Mouse (Mus musculus): Measurements from ENCODE around the gene Kptn.

The Kptn gene

DNA sequence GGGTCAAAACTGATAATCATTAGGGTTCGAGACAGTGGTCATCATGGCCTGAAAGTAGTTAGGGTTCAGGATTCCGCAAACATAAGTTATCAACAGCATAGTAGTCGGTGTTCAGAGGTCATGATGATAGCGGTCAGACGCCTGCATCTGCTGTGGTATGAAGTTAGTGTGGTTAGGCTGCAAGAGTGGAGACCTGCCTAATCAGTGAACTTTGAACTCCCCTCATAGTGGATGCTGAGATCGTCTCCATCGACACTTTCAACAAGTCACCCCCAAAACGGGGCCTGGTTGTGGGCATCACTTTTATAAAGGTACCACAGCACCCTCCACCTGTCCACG lies 536 bp downstream of the Kptn start:
- in situ Hi-C loops (cut with MboI, MseI) = no loop called here

DNA sequence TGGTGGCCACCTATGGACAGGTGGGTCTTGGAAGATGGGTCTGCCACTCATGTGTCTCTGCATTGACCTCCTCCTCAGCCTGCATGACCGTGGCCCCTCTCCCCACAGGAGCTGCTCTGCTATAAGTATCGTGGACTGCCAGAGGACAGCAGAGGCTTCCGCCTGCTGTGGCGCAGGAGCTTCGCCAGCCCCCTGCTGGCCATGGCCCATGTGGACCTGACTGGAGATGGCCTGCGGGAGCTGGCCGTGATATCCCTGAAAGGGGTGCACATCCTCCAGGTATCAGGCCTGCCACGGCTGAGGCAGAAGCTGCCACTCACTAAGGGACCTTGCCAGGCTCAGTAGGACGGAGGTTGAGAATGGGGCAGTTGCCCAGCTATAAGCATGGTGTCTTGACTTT lies 6.1 kb downstream of the Kptn start:
- in situ Hi-C loops (cut with MboI, MseI) = no loop called here

DNA sequence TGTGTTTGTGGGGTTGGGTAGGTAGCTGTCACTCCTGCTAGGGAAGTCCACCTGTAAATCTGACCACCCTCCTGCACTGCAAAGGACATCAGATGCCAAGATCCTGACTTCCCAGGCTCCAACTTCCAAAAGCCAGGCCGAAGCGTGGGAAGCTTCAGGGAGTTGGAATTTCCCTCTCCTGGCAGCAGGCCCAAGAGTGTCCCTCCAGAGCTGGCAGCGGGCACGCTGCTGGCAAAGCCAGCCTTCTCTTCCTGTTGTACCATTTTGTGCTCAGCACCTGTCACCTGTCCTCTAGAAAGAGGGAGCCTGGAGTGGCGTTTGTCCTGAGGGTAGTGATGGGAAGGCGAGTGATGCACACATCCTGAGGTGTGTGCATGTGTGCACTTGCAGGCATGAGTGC lies 8.6 kb downstream of the Kptn start:
- in situ Hi-C loops (cut with MboI, MseI) = no loop called here

DNA sequence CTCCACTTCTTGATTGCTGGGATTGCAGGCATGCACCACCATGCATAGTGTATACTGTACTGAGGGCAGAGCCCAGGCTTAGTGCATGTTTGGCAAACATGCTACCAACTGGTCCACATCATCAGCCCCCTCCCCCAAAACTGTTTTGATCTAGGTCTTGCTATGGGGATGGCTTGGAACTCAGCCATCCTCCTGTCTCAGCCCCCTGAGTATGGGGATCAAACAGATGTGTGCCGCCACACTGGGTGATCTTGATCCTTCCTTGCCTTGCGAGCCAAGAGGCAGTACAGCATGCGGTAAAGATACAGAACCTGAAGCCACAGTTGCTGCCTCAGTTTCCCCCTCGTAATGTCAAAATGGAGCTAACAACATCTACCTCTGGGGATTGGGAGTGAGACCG lies 9.2 kb downstream of the Kptn start:
- in situ Hi-C loops (cut with MboI, MseI) = no loop called here

DNA sequence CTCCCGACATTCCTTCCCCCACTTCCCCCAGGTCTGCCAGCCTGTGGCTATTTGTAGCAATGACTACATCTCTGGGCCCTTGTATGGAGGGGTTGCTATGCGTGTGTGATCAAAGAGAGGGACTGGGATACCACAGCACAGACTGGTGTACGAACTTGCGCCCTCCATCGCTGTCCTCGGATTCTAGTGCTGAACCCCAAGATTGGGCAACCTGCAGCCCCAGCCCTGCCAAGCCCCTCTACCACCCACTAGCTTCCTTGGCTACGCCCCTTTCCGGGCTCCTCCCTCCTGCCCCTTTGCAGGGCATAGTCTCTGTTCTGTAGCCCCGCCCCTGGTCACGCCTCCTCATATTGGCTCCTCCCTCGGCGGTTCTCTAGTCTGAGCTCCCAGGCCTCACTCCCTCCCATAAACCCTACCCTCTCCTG lies 9.7 kb downstream of the Kptn start, which contains the start of gene Slc8a2:
TSS of gene Slc8a2 (plus strand) at position 406 of the 425 bp plus-strand sequence.
- in situ Hi-C loops (cut with MboI, MseI) = no loop called here

DNA sequence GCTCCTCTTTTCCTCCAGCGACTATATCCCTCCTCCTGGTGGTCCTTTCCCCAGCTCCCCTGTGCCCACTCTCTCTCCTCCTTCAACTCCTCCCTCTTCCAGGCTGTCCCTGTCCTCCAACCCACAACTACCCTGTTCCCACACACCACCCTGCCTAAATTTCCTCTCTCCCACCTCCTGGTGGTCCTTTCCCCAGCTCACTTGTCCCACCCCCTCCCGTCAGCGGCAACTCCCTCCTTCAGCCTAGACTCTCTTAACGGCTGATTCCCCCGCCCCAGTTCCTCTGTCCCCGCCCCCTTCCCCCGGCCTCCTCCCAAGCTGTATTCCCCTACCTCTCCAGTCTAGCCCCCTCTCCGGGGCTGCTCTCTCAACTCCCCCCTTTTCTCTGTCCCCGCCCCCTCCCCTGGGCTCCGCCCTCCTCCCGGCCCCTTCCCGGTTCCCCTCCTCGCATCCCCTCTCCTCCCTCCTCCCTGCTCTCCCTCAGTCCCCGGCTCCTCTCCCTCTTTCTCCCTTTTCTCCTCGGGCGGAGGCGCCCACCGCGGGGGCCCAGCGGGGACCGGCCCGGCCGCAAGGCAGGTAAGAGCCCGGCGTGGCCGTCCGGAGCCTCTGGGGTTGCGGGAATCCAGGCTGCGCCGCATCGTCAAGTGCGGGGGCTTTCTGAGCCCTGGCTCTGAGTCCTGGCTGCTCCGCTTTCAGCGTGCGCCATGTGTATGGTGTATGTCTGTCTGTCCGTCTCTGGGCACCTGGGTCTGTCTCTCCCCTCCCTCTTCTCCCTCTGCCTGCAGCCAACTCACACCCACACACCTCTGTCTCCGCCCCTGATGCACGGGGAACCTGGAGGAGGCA lies 10.4 kb downstream of the Kptn start:
- in situ Hi-C loops (cut with MboI, MseI) = no loop called here

DNA sequence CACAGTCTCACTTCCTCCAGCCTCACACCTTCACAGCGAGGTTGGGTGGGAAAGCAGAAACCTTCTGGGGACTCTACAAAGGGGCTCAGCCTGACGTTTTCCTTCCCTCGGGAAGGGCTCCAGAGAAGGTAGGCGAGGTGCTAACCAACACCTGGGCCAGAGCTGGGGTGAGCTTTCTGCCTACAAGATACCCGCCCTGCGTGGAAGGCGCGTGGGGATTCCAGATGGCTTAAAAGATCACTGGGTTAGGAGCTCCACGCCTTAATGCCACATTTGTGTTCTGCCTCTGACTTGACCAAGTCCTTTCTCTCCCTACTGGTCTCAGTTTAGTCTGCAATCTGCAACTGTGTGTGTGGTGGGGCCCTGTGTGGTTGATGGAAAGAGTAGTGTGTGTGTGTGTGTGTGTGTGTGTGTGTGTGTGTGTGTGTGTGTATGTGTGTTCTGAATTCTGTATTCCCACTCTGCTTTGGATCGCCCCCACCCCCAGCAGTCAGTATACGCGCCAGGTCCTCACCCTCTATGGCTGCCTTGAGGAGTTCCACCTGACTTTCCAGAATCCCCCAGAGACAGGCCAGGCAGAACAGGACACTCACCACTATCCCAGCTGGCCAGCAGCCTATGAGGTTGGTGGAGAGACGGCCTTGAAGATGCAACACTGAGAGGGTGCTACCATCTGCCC lies 11.4 kb downstream of the Kptn start:
- in situ Hi-C loops (cut with MboI, MseI) = no loop called here

DNA sequence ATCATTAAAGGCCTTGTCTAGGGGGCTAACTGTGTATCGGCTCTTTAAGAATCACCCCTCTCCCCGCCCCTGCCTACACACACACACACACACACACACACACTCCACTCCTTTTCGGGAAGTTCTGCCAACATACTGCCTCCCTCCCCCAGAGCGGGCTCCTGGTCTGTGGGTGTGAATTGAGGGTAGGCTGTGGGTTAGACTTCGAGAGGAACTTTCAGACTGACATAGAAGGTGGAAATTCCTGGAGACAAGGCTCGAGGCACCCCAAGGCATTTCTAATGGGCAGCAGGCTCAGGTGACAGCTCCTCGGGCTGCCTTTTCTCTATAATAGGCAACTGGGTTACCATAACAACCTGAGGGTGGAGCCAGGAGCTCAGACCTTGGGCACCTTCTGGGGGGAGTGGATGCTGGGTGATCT lies 12.5 kb downstream of the Kptn start:
- in situ Hi-C loops (cut with MboI, MseI) = no loop called here

DNA sequence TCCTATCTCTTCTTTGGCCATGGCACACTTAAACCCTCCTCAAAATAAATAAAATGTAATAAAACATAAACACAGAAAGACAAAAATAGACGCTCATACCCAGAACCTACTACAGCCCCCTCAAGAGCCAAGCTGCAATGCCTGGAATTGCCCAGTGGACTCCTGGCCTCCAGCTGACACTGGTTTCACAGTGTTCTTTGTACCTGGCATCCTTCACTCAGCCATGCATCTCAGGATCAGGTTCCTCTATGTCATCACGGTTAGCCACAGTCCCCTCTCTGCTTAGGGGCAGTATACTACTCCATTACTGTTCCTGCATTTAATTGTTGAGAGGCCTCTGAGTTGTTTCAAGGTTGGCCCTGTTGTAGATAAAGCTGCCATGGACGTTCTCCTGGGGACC lies 13.2 kb downstream of the Kptn start:
- in situ Hi-C loops (cut with MboI, MseI) = no loop called here

DNA sequence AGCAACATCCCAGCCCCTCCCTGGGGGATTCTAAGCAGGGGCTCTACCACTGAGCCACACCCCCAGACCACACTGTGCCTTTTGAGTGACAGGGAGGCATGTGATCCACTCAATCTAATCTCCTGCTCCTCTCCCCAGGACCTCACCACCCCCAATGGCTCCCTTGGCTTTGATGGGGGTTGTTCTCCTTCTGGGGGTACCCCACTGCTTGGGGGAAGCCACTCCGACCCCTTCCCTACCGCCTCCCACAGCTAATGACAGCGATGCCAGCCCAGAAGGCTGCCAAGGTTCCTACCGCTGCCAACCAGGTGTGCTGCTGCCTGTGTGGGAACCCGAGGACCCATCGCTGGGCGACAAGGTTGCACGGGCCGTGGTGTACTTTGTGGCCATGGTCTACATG lies 14.0 kb downstream of the Kptn start:
- in situ Hi-C loops (cut with MboI, MseI) = no loop called here

DNA sequence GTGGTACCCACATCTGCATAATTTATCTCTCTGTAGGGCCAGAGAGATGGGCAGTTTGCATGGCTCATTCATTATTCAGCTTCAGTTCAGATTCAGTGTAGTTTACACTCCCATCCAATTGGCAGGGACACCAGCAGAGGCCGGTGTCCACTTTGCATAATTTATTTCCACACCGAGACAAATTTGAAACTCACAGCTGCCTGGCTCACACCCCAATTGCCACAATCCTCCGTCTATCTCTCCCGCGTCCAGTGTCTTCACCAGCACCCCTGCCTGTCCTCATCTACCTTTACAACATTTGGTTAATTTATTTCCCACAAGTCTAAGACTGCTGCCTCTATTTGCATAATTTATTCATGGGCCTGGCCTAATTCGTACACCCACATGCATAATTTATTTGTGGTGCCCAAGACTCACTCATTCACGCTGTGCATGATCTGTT lies 15.3 kb downstream of the Kptn start:
- in situ Hi-C loops (cut with MboI, MseI) = no loop called here

DNA sequence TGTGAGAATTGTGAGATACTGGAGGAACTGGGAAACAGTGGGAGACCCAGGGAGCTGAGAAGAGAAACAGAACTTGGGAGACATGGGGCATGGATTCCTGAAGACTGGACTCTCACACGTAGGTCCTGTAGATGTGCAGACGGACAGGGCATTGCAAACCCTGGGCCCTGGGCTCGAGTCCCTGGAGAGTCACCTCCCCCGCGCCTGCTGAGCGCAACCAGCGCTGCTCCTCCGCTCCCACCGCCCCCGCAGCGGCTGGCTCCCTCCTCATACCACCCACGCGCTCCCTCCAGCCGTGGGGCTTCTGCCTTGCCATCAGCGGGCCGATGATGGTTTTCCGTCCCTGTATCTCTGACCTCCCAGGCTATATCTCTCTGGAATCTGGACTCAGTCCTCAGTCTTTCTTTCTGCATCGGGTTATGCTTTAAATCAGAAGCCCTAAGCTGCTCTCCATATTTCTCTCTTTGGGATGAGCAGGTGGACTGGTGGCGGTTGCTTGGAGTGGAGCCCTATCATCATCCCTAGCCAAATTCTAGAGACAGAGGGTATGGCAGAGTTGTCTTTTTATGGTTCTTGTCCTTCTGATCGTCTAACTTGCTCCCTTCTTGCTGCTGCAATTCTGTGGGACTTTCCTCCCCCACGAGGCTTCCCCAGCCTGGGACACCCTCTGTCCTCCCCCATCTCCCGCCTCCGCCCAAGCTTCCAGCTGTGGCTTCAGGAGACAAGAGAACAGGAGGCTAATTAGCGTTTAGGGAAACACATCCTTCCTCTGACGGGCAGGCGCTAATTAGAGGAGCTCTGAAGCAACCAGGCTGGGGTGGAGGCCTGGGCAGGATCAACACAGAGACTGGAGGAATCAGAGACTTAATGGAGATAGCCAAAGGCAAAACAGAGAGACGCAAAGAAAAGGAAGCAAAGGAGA lies 27.1 kb downstream of the Kptn start:
- in situ Hi-C loops (cut with MboI, MseI) = loop anchor here (10.0 kb wide), 1 partner anchor 162 kb away; no protein-coding TSS in a partner anchor

DNA sequence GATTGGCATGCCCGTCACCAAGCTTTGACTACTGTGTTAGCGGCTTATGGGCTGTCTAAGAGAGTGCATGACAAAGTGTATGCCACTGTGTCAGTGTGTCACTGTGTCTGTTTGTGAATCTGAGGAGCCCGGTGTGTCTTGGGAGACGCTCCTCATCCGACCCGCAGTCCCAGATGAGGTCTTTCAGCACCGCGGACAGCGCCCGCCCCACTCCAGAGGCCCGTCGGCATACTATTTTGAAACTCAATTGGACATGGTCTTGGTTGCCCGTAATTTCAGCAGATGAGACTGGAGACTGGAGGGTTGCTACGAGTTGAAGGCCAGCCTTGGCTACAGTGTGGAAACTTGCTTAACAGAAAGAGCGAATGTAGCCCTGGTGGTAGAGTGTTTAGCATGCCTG lies 27.9 kb downstream of the Kptn start:
- in situ Hi-C loops (cut with MboI, MseI) = loop anchor here (10.0 kb wide), 1 partner anchor 163 kb away; no protein-coding TSS in a partner anchor

DNA sequence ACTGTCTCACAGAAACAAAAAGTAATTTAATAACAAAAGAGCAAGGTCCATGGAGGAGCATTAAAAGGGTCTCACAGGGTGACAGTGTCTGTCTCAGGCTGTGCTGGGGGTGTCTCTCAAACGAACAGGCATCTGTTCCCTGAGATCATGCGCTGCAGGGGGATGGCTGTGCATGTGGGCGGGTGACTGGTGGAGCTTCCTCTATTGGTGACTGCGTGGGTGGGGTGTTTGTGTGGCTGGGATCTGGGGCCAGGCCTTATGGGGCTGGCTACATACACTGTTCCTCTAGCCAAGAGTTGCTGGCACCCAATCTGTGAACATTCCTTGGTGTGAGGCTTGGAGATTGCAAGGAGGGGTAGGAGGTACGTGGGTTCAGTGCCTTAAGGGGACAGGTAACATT lies 29.5 kb downstream of the Kptn start:
- in situ Hi-C loops (cut with MboI, MseI) = loop anchor here (10.0 kb wide), 1 partner anchor 164 kb away; no protein-coding TSS in a partner anchor

DNA sequence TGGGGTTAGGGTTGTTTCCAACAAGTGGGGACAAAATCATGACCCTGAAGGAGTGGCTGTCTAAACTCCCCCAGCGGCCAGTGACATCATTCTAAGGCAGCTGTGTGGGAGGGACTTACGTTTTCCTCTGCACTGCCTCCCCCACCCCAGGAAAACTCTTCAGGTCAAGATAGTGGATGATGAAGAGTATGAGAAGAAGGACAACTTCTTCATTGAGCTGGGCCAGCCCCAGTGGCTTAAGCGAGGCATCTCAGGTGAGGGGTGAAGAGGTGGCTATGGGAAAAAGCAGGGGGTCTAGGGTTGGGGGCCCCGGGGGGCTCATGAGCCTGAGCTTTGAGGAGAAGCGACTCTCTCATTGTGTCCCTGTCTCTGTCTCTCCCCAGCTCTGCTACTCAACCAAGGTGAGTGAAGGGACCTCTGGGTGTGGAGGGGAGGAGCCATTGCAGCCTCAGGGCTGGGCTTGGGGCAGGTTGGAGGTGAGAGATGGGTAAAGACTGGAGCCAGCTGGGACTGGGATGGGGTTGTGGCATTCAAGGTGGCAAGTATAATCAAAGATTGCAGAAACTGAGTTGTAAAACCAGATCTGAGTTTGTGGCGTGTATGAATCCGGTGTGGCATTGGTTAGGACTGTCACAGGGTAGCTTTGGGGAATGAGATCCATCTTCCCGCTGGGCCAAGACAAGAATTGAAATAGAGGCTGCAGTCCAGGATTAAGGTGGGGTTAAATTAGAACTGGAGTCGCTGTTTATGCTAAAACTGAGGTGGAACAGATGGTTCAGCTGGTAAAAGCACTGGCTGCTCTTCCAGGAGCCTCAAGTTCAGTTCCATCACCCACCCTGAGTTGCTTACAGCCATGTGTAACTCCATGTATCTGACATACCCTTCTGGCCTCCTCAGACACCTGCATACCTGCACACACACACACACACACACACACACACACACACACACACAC lies 30.8 kb downstream of the Kptn start:
- in situ Hi-C loops (cut with MboI, MseI) = no loop called here

DNA sequence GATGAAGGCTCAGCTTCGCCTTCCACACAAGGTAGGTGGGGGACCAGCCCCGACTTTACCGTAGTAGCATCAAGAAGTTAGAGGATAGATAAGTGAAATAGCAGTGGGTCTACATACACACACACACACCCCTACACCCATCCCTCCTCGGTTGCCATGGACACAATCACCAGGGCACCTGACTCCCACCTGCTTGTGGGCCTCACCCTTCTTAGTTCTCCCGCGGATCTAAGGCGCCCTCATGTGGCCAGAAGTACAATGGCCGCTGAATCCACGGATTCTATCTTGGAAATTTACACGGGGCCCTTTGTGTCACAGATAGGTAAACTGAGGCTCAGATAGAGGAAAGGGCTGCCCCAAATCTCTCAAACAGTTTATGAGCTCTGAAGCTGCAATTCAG lies 33.8 kb downstream of the Kptn start:
- in situ Hi-C loops (cut with MboI, MseI) = no loop called here

DNA sequence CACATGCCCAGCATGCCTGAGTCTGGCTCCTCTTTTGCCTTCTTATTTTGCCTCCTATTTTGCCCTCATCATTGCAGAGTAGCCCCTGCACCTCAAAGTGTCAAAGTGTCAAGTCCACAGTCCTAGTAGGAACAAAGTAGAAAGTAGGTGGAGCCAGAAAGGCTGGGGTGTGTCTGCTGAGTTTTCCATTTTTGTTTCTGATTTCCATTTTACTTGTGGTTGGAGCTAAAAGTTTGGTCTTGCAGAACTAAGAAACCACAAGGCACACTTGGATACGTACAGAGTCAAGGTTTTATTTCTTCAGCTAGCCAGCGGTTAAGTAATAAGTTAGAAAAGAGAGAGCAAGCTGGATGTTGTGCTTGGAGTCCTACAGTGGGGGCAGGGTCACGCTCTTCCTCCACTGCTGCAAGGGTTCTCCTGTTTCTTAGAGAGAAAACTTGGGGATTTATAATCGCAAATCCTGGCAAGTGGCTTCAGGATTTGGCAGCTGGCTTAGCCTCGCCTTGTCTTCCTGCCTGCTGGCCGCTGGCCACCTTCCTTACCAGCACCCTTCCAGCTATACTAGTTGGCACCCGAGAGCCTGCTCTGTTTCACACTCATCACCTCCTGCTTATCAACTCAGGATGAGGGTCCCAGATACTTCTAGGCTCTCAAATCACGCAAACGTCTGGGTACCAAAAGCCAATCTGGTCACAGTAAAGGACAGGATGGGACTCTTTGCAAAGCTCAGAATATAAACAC lies 35.6 kb downstream of the Kptn start:
- in situ Hi-C loops (cut with MboI, MseI) = no loop called here

DNA sequence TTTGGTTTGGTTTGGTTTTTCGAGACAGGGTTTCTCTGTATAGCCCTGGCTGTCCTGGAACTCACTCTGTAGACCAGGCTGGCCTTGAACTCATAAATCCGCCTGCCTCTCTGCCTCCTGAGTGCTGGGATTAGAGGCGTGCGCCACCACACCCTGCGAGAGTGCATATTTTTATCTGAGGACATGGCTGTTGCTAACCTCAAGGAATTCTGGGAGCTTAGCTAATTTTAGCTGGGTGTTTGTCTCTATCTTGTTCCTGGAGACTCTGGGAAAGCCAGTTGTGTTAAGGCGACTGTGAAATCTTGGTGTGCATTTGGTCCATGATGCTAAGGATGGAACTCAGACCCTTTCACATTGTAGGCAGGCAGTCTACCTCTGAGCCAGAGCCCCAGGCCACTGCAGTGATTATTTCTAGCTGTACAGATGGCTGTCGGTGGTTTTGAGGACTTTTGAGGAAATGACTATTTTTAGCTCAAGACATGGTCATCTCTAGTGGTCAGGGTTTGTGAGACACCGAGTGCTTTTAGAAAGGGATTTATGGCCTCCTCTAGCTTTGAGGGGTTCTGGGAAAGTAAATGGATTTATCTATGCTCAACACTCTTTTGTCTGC lies 36.5 kb downstream of the Kptn start:
- in situ Hi-C loops (cut with MboI, MseI) = no loop called here

DNA sequence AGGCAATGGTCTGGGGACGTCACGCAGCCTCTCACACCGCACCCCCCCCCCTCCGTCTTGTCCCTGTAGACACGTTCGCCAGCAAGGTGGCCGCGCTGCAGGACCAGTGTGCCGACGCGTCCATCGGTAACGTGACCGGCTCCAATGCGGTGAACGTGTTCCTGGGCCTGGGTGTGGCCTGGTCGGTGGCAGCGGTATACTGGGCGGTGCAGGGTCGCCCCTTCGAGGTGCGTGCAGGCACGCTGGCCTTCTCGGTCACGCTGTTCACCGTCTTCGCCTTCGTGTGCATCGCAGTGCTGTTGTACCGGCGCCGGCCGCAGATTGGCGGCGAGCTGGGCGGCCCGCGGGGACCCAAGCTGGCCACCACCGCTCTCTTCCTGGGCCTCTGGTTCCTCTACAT lies 39.0 kb downstream of the Kptn start:
- in situ Hi-C loops (cut with MboI, MseI) = no loop called here

DNA sequence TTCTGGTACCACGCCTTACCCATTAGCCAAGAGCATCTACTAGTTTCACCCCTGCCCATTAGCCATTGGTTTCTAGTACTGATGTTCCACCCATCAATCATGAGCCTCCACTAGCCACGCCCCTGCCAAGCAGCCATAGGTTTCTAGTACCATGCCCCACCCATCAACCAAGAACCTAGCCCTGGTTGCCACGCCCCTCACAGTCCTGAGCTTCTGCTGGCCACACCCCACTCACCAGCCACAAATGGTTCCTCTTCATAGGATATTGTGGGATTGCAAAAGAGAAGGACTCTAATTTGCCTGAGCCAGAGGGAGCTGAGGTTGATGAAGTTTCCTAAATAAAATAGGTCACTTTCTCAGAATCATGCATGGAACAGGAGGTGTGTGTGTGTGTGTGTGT lies 41.0 kb downstream of the Kptn start:
- in situ Hi-C loops (cut with MboI, MseI) = no loop called here
